Mouse (Mus musculus) kidney, postnatal 0 days (tissue): ENCODE data around the gene Llgl1. TPM values are rescaled to one million over a fixed set of nuclear protein-coding genes. Genes with fewer than 3 reads are reported as not detected.

Experiments used
- ATAC-seq: fragments of 200-750 bp; cut with Nextera tagmentation; replicated peaks from 2 replicates; pipeline ENCODE4 v1.8.0; 2017; ENCODE audit warnings: low read depth, moderate number of reproducible peaks, moderate TSS enrichment, moderate library complexity; ENCODE audit not compliant: low FRiP score
- DNase-seq: peaks from one replicate; pipeline ENCODE4 v3.0.0-alpha.2; 2016; ENCODE audit warnings: low spot score
- H3K27ac ChIP-seq: fragments of 300-500 bp; sonication (generic); 2 replicates; pipeline ENCODE4 v1.5.1; 2014; ENCODE audit warnings: mild to moderate bottlenecking
- H3K27me3 ChIP-seq: fragments of 300-500 bp; sonication (generic); 2 replicates; pipeline ENCODE4 v1.6.1; 2014; ENCODE audit warnings: low read length, mixed read lengths; ENCODE audit not compliant: insufficient read depth
- H3K36me3 ChIP-seq: fragments of 300-500 bp; sonication (generic); 2 replicates; pipeline ENCODE4 v1.6.1; 2014; ENCODE audit warnings: low read length, mixed read lengths; ENCODE audit not compliant: insufficient read depth
- H3K4me1 ChIP-seq: fragments of 300-500 bp; sonication (generic); replicated peaks from 2 replicates; pipeline ENCODE4 v1.6.1; 2014; ENCODE audit warnings: antibody characterized with exemption, low read length, mixed read lengths; ENCODE audit not compliant: insufficient read depth
- H3K4me2 ChIP-seq: fragments of 300-500 bp; sonication (generic); 2 replicates; pipeline ENCODE4 v1.6.1; 2014; ENCODE audit warnings: mild to moderate bottlenecking, low read length, moderate library complexity, mixed read lengths
- H3K4me3 ChIP-seq: fragments of 300-500 bp; sonication (generic); replicated peaks from 2 replicates; pipeline ENCODE4 v1.5.1; 2014; ENCODE audit warnings: low read depth, low read length
- H3K9ac ChIP-seq: fragments of 300-500 bp; sonication (generic); 2 replicates; pipeline ENCODE4 v1.6.1; 2014; ENCODE audit warnings: low read depth, low read length
- H3K9me3 ChIP-seq: fragments of 300-500 bp; sonication (generic); replicated peaks from 2 replicates; pipeline ENCODE4 v1.6.1; 2016; ENCODE audit warnings: low read length, inconsistent platforms, mixed read lengths
- CTCF ChIP-seq: IDR thresholded peaks from 2 replicates; pipeline ENCODE4 v1.5.1; 2016; ENCODE audit warnings: antibody characterized with exemption, low read depth, mild to moderate bottlenecking, moderate library complexity
- WGBS: fragments of 180-500 bp; shearing (Covaris S2); extraction: QIAGEN DNeasy Blood & Tissue Kit; methylation state at CpG from one replicate; pipeline ENCODE4 v1.1.7; 2014; 5-methylcytosine and 5-hydroxymethylcytosine counted together
- microRNA-seq: library from miRNA; unstranded; fragments of <30 nt; microRNA quantifications from one replicate; pipeline ENCODE4, GENCODE M21; 2016
- polyA plus RNA-seq: library from polyadenylated mRNA; unstranded; fragments of >200 nt; fragmentation: Nextera tagmentation; extraction: Ambion mirVana; gene quantifications from 2 replicates; pipeline ENCODE4 v1.2.1, GENCODE M21; 2015

The Llgl1 gene
- polyA plus RNA-seq, 1 experiment from 2014 or later: 26.4 TPM

DNA sequence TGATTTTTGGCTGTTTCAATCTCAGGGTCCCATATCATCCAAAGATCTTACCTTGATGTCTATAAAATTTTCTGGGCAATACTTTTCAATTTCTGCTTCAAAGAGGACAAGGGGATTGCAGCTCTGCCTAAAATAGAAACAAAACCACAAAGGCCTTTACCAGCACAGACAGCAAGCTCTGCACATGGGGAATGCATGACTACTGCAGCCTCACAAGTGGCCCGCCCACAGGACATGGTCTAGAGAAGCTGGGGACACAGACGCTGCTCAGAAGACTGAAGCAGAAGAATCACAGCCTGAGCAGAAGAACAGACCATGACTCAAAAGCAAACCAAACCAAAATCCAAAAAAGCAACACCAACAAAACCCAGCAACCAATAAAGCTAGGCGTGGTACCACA, 62.2 kb downstream of the Llgl1 start:
- Histone ChIP-seq H3K36me3 (peaks cover 22% of the 10 kb centered on the region; the same call in 1 of the 2 replicates), H3K4me1 (no peaks in the 10 kb centered on the region), H3K9ac (no peak overlapping the region), H3K9me3 (no peaks in the 10 kb centered on the region), H3K4me2 (no peak overlapping the region), H3K27ac (no peak overlapping the region), H3K4me3 (no peak overlapping the region), H3K27me3 (no peaks in the 10 kb centered on the region)
- WGBS: 87% methylated on average over 3 of the region's 3 CpGs
- DNase-seq: no peak
- TF ChIP-seq CTCF: no peak
- no peak for ATAC-seq

Small RNAs within 50 kb of the gene (microRNA-seq; reads per million reads assigned to microRNA genes)
- gene Mir5100: 0.60 reads per million

Other genes starting within 250 kb of the Llgl1 start
- 77.4 and 80.7 TPM in 2 replicates for gene Drg2, start 245.1 kb upstream of the Llgl1 start, polyA plus RNA-seq
- 0.13 and 0.19 TPM in 2 replicates for gene Myo15, start 230.4 kb upstream of the Llgl1 start, polyA plus RNA-seq
- gene Alkbh5, start 163.3 kb upstream of the Llgl1 start, polyA plus RNA-seq: 38.3 and 41.5 TPM in 2 replicates
- gene Flii, start 27.5 kb downstream of the Llgl1 start, polyA plus RNA-seq: 53.4 and 56.8 TPM in 2 replicates
- gene Mief2, start 28.7 kb downstream of the Llgl1 start, polyA plus RNA-seq: 14.1 and 14.5 TPM in 2 replicates
- gene Top3a, start 77.6 kb downstream of the Llgl1 start, polyA plus RNA-seq: 8.2 and 10.2 TPM in 2 replicates
- 4.0 and 4.1 TPM in 2 replicates for gene Smcr8, start 77.8 kb downstream of the Llgl1 start, polyA plus RNA-seq
- 53.5 and 56.9 TPM in 2 replicates for gene Shmt1, start 112.0 kb downstream of the Llgl1 start, polyA plus RNA-seq
- gene Dhrs7b, start 130.9 kb downstream of the Llgl1 start, polyA plus RNA-seq: 34.8 and 36.4 TPM in 2 replicates
- 55.9 and 57.8 TPM in 2 replicates for gene Tmem11, start 179.5 kb downstream of the Llgl1 start, polyA plus RNA-seq
- gene Natd1, start 215.0 kb downstream of the Llgl1 start, polyA plus RNA-seq: 20.7 and 21.1 TPM in 2 replicates
- 83.5 and 90.1 TPM in 2 replicates for gene Map2k3, start 232.3 kb downstream of the Llgl1 start, polyA plus RNA-seq